Mouse (Mus musculus): ENCODE measurements around the gene Lypd6b.

Gene Lypd6b

DNA sequence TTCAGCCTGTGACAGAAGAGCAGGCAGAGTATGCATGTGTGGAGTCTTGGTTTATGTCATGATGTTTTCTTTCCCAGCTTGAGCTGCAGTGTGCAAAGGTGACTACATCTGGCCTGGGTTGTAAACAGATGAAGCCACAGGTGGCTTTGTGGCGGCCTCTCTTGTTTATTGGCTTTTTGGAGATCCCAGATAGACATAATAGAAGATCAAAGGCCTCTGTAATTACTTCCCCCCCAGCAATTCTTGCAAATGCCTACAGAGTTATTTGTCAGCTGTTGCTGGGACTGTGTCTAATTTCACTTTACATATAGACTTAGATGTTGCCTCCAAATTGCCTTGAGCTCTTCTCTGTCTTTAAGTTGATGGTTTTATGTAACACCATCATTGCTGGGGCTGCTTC, 38.1 kb downstream of the Lypd6b start:
- DNase-seq (ENCODE audit: low spot score), result no peak

DNA sequence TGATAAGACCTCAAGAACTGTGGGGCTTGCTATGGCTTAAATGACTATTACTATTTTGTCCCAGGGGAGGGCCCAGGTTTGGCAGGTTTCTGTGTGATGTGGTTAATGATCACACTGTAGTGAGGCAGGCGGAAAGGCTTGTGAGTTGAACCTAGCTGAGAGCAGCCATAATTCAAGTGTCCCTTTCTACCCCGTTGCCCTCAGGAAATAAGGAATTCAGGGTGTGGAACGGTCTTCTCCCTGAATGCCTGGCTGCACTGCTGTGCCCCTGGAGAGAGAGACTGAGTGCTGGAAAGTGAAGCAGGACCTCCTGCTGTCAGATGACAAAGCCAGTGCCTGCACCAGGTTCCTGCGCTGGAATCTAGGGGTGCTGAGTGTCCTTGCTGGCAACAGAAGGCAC, 40.3 kb downstream of the Lypd6b start:
- no peak for DNase-seq (ENCODE audit: low spot score)

GRCm38 (mm10) chr2:49830369-49830768, 42.9 kb downstream of the Lypd6b start:
- no peak for DNase-seq (ENCODE audit: low spot score)

DNA sequence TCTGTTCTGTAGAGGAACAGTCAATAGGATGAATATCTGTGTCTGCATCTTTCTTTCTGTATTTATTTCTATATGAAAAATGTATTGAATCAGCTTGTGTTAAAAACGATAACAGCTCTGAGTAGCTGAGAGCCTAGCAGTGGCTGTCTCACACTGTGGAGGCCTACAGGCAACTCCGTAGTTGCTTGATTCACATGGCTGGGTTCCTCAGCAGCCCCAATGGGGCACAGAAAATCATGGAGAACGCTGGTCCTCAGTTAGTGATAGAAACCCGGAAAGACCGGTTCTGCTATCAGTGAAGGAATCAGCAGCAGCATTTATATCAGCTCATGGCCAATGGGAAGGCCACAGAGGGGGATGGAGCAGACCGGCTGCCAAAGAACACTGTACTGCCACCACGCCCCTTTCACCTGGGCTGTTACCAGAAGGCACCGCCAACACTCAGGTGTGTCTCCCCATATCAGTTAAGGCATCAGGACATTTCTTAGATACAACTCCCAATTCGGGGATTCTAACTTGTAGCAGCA, 44.9 kb downstream of the Lypd6b start:
- no peak for DNase-seq (ENCODE audit: low spot score)

- no peak for DNase-seq (ENCODE audit: low spot score)
These were observed 50.1 kb downstream of the Lypd6b start for GRCm38 (mm10) chr2:49837454-49838059.

- DNase-seq (ENCODE audit: low spot score), result no peak
These were observed 51.1 kb downstream of the Lypd6b start for GRCm38 (mm10) chr2:49838611-49839010.

GRCm38 (mm10) chr2:49840573-49840972, 53.1 kb downstream of the Lypd6b start:
- no peak for DNase-seq (ENCODE audit: low spot score)

DNA sequence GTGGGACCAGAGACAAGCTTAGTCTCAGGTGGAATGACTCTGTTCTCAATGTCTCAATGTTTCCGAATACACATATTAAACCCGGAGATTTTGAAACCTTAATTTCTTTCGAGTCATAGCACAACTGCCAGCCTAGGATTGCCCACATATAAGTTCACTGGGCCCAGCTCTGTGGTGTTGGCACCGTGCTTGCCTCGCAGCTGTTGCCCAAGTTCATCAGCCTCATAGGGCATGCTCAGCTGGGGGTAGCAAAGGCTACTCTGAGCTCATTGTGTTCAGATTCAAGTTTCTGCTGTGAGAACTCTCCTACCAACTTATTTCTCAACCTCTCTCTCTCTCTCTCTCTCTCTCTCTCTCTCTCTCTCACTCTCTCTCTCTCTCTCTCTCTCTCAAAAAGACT, 53.6 kb downstream of the Lypd6b start:
- no peak for DNase-seq (ENCODE audit: low spot score)

DNA sequence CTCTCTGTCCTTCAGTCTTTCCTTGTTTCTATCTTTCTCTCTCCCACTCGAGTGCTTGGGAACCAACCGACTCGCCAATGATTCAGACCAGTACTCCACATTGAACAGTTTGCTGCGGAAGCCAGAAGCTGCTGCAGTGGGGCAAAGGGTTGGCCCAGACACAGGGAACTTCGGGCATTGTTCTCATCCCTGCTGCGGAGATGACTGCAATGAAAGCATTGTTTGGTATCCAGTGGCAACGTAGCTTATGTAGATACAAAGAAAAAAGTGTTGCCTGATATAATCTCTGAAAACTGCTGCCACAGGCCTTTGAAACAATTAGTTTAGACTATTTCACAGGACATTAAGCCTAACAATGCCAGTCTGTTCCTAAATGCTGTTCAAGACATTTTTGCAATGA, 57.6 kb downstream of the Lypd6b start:
- DNase-seq (ENCODE audit: low spot score), result no peak

DNA sequence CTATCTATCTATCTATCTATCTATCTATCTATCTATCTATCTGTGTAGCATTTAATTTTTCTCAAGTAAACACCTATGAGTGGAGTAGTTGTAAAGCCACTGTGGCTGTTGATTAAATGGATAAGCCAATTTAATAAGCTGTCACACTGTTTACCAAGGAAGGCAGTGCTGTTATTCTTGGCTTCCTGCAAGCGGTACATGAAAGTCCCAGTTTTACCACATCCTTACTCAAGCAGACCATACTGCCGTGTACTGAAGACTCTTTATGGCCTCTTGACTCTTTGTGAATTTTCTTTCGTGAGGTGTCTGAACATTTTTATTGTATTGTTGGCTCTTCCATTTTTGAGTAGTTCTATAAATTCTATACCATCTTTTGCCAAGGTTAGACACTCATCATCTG, 58.6 kb downstream of the Lypd6b start:
- no peak for DNase-seq (ENCODE audit: low spot score)

DNA sequence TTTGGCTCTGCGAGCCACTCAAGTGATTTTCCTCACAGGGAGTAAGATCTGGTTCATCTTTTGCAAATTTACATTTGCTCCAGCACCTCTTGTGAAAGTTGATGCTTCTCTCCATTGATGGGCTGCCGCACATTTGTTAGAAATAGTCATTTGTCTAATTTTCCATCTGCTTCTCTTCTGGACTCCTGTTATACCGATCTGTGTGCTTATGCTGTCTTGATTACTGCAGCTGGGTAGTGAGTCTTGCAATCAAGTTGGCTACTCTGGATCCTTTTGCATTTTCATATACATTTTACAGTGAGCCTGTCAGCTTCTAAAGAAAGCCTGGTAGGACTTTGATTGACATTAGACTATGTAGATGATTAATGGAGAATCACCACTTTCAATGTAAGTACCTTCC, 59.4 kb downstream of the Lypd6b start:
- DNase-seq (ENCODE audit: low spot score), result no peak

- DNase-seq (ENCODE audit: low spot score), result no peak
These were observed 60.3 kb downstream of the Lypd6b start for GRCm38 (mm10) chr2:49847831-49848230.

DNA sequence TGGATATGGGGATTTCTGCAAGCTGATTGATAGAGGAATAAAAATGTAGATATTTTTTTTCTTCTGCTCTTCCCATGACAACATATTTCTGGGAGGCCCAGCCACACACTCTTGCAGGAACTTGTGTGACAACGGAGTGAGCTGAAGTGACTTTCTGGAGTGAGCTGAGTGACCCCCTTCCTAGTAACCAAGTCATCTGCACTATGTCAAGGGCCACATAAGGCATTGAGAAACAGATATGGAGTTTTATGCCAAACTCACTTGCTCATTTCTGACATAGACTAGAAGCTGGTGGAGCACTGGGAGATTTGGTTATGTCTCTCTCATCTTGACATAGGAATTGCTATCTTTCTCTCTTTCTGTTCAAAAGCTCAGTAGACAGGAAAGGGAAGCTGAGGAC, 62.3 kb downstream of the Lypd6b start:
- no peak for DNase-seq (ENCODE audit: low spot score)

GRCm38 (mm10) chr2:49851977-49852376, 64.5 kb downstream of the Lypd6b start:
- DNase-seq (ENCODE audit: low spot score), result no peak

- no peak for DNase-seq (ENCODE audit: low spot score)
These were observed 68.7 kb downstream of the Lypd6b start for GRCm38 (mm10) chr2:49856161-49856564.

DNA sequence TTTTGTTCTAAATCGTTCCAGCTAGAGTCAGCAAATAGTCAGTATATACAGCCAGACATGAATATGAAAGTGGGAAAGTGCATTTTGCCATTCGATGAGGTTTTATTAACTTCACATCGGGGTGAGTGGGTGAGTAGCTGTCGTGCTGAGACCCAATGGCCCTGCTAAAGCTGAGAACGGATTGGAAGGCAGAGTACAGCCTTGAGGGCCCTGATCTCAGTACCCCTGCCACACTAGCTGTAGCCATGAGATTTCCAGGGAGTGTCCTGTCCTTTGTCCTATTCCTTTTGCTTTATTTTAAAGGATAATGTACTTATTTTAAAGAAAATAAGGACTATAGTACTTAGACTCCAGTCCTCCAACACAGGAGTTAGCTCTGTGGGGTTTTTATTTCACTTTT, 69.1 kb downstream of the Lypd6b start:
- no peak for DNase-seq (ENCODE audit: low spot score)

DNA sequence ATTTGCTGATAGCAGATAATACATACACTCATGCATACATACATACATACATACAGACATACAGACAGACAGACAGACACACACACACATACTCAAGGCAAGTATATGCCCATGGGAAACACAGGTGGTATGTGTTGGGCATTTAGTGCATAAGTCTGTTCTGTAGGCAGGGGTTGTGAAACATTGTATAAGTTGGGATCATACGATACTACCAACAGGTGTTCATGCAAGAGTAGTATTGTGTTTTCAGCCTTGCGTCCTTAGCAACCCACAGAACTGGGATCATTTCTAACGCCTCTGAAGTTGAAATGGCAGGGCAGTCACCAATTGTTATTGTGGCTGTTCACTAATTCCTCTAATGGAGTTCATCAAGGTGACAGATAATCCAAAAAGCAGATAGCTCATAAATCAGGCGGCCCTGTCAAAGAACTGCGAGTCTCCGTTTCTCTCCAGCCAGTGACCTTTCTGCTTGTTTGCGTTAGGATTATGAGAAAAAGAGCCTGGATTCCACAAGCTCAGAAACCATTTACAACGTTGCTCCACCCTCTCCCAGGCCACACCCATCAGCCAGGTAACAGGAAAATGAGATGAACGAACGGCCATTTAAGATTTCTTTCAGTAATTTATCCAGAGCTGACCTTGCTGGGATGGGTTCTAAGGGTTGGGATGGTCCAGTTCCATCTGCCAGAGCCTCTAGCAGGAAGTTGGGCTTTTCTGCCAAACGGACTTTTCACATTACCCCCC, 72.9 kb downstream of the Lypd6b start:
- no peak for DNase-seq (ENCODE audit: low spot score)

DNA sequence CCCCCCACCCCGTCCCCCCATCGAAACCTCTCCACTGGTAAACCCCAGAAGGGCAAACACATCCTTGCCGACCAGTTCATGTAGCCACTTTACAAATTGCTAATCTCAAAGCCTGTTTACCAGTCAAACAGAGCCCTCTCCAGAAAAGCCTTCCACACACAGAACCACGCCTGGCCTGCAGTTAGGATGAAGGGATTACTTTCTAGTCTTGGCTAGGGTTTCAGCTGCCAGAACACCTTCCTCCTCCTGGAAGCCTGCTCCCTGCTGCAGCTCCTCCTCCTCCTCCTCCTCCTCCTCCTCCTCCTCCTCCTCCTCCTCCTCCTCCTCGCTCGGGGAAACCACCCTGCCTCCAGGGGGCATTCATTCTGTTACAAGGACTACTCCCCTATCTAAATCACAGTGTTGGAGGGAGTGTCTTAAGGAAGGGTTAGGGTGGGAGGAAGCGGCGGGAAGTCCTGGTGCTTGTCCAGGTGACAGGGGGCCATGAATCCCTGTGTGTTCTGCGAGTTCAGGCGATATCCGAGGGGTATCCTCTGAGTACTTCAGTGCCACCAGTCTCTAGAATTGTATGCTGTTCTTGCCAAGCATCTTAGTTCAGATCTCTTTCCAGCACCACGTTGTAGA, 73.6 kb downstream of the Lypd6b start:
- DNase-seq (ENCODE audit: low spot score), result no peak

DNA sequence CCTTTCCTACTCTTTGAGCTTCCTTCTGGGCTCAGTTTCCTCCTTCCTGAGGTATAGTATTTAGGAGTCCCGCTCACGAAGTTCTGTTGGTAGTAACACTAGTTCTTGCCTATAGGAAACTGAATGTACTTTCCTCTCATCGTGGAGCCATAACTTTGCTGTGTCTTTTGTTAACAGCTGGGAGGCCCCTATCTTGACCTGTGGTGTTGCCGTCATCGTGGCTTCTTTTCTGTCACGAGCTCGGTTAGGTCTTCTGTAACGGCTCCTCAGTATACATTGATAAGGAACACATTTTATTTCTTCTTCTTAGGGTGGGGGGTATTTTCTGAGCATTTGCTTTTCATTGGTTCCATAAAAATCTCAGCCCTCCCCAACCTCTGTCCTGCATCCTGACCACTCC, 74.2 kb downstream of the Lypd6b start:
- no peak for DNase-seq (ENCODE audit: low spot score)

- no peak for DNase-seq (ENCODE audit: low spot score)
These were observed 80.8 kb downstream of the Lypd6b start for GRCm38 (mm10) chr2:49868116-49868858.

- no peak for DNase-seq (ENCODE audit: low spot score)
These were observed 81.6 kb downstream of the Lypd6b start for GRCm38 (mm10) chr2:49869044-49869443.

DNA sequence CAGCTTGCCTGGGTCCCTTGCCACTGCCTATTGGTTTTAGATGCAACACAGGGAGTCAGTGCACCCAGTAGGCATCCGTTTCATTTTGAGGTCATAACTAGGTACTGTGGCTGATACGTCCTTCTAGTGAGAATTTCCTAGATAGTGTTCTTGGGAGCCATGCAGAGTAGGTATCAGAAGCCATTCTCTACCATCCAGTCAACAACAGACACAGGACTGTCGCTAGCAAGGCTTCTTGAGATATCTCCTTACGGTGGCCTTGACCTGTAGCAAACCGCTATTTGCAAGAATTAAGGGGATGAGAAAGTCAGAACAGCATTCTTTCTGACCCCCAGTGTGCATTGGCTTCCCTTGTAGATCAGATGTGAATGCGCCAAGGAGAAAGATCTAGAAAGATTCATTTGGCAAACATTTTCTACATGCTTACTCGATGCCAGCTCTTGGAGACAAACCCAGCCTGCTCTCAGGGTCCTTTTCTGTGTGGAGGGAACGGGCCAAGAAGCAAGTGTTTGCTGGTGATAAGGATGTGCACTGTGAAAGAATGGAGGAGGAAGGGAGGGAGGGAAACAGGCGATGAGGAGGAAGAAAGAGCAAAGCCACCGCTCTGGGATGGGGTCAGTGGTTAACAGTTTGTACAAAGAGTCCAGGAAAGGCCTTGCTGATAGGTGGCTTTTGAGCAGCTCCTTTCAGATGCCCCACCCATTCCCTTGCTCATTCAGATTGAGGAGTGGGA, 82.5 kb downstream of the Lypd6b start:
- no peak for DNase-seq (ENCODE audit: low spot score)

All from ovary, postnatal 36 days (tissue).